Mouse (Mus musculus): ENCODE measurements around the gene Alpk1. TPM values are rescaled to one million over a fixed set of nuclear protein-coding genes. Genes with fewer than 3 reads are reported as not detected.
A peak's percentile ranks its signal among the peaks of the same experiment; 100 is the strongest.

Gene Alpk1
- polyA plus RNA-seq, 1 experiment, result 5.5 TPM

DNA sequence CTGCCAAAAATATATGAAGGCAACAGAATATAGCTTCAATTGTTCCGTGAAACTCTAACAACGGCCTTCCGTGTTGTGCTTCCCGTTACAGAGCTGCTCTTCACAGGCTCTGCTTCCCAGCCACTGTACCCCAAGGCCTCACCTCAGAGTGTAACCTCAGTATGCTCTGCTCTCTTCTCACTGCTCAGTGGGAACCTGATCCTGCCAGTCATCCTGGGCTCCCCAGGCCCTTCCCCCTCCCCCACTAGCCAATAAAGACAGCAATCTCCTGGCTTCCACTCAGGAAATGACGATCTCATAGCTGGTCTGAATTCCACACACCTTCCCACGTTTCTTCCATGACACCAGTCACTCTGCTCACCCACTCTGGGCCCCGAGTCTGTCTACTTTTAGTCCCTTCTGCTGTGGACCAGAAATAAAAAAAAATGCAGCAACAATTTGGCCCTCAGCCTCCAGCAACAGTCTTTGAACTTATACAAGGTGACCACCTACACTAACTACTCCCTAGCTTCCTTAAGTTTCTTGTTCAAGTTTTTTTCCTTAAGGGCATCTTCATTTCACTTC lies 36.9 kb upstream of the Alpk1 start:
- Histone ChIP-seq H3K27ac (ENCODE audit: control insufficient read depth, insufficient read depth, low read depth, low read length, poor library complexity) (no peak overlapping the region), H3K4me1 (ENCODE audit: control insufficient read depth, insufficient read depth, low read length) (no peaks in the 10 kb centered on the region; the same call in 1 of the 2 replicates), H3K4me3 (replicated peaks; ENCODE audit: control insufficient read depth, low read depth, low read length) (no peak overlapping the region)
- no peak for TF ChIP-seq CTCF (IDR thresholded peaks at IDR 0.05; ENCODE audit: control insufficient read depth, insufficient read depth, low read length)
- no peak for TF ChIP-seq POLR2A (IDR thresholded peaks at IDR 0.05; ENCODE audit: borderline replicate concordance, control insufficient read depth, low read depth, low read length)
- WGBS, result 85% methylated on average over 7 of the region's 7 CpGs

DNA sequence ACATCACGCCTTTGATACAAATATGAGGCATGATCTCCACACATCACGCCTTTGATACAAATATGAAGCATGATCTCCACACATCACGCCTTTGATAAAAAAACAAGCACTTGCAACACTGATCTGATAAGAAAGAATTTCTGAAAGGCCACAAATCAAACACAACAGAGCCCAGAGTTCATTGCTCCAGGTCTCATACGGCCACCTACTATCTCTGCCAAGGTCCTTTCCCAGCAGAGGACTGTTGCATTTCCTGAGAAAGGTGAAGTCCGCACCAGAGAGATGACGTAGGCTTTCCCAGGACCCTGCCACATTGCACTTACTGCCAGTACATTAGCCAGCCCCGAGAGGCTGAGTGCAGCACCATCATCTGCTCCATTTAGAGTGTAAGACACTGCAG lies 28.8 kb upstream of the Alpk1 start:
- WGBS, result 87% methylated on average over 7 of the region's 7 CpGs
- no peak overlapping the region for H3K4me3 ChIP-seq (replicated peaks; ENCODE audit: control insufficient read depth, low read depth, low read length)
- no peaks in the 10 kb centered on the region for H3K4me1 ChIP-seq (ENCODE audit: control insufficient read depth, insufficient read depth, low read length)
- TF ChIP-seq CTCF (IDR thresholded peaks at IDR 0.05; ENCODE audit: control insufficient read depth, insufficient read depth, low read length), result no peak
- TF ChIP-seq POLR2A (IDR thresholded peaks at IDR 0.05; ENCODE audit: borderline replicate concordance, control insufficient read depth, low read depth, low read length), result no peak
- H3K27ac ChIP-seq (ENCODE audit: control insufficient read depth, insufficient read depth, low read depth, low read length, poor library complexity), result no peak overlapping the region

DNA sequence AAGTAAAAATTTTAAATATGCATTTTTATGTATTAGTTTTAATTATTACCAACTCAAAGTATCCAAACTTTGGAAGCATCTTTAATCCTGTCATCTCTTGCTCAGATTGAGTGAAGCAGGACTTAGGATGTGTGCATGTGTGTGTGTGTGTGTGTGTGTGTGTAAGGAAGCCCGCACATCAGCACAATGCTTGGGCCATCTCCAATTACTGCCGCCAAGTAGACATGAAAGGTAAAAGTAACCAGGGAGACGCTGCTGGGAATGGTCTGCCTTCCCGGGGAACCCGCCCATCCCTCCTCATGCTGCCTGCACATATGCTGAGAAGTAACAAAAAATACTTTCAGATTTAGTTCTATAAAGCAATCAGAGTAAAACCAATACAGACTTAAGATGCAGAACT lies 27.5 kb upstream of the Alpk1 start:
- TF ChIP-seq CTCF (IDR thresholded peaks at IDR 0.05; ENCODE audit: control insufficient read depth, insufficient read depth, low read length), result no peak
- no peak for TF ChIP-seq POLR2A (IDR thresholded peaks at IDR 0.05; ENCODE audit: borderline replicate concordance, control insufficient read depth, low read depth, low read length)
- no peaks in the 10 kb centered on the region for H3K4me1 ChIP-seq (ENCODE audit: control insufficient read depth, insufficient read depth, low read length)
- no peak overlapping the region for H3K27ac ChIP-seq (ENCODE audit: control insufficient read depth, insufficient read depth, low read depth, low read length, poor library complexity)
- WGBS, result 95% methylated on average over 5 of the region's 5 CpGs
- no peak overlapping the region for H3K4me3 ChIP-seq (replicated peaks; ENCODE audit: control insufficient read depth, low read depth, low read length)

DNA sequence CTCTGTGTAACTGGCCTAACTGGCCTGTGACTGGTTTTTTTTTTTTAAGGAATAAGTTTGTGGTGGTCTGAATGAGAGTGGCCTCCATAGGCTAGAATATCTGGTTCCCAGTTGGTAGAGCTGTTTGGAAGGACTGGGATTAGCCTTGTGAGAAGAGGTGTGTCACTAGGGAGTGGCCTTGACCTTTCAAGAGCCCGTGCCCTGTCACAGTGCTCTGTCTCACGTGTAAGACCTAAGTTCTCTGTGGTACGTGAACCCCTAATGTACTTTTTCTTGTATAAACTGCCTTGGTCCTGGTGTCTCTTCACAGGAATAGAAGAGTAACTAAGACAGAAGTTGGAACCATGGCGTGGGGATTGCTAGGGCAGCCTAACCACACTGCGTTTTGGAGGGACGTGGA lies 25.7 kb upstream of the Alpk1 start:
- Histone ChIP-seq H3K4me3 (replicated peaks; ENCODE audit: control insufficient read depth, low read depth, low read length) (no peak overlapping the region), H3K27ac (ENCODE audit: control insufficient read depth, insufficient read depth, low read depth, low read length, poor library complexity) (no peak overlapping the region), H3K4me1 (ENCODE audit: control insufficient read depth, insufficient read depth, low read length) (no peaks in the 10 kb centered on the region)
- WGBS, result 89% methylated on average over 6 of the region's 6 CpGs
- TF ChIP-seq CTCF (IDR thresholded peaks at IDR 0.05; ENCODE audit: control insufficient read depth, insufficient read depth, low read length) (no peak), POLR2A (IDR thresholded peaks at IDR 0.05; ENCODE audit: borderline replicate concordance, control insufficient read depth, low read depth, low read length) (no peak)

DNA sequence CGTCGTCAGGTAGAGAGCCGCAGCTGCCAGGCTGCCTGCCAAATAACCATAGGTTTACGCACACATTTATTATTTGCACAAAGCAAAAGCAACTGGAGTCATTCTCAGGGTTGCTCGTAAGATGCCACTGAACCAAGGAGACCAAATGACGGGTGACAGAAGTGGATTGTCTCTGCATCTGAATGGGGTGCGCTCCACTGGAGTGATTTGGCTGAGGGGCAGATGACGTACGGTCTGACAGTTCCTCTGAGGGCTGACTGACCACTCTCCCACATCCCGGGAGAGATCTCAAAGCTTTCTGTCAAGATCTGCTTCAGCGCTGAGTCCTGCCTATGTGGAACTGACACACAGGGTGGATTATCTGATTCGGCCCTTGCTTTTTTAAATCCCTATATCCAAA lies 24.7 kb upstream of the Alpk1 start:
- Histone ChIP-seq H3K4me1 (ENCODE audit: control insufficient read depth, insufficient read depth, low read length) (no peaks in the 10 kb centered on the region), H3K4me3 (replicated peaks; ENCODE audit: control insufficient read depth, low read depth, low read length) (no peak overlapping the region), H3K27ac (ENCODE audit: control insufficient read depth, insufficient read depth, low read depth, low read length, poor library complexity) (no peak overlapping the region)
- TF ChIP-seq POLR2A (IDR thresholded peaks at IDR 0.05; ENCODE audit: borderline replicate concordance, control insufficient read depth, low read depth, low read length) (no peak), CTCF (IDR thresholded peaks at IDR 0.05; ENCODE audit: control insufficient read depth, insufficient read depth, low read length) (no peak)
- WGBS, result 90% methylated on average over 12 of the region's 12 CpGs

DNA sequence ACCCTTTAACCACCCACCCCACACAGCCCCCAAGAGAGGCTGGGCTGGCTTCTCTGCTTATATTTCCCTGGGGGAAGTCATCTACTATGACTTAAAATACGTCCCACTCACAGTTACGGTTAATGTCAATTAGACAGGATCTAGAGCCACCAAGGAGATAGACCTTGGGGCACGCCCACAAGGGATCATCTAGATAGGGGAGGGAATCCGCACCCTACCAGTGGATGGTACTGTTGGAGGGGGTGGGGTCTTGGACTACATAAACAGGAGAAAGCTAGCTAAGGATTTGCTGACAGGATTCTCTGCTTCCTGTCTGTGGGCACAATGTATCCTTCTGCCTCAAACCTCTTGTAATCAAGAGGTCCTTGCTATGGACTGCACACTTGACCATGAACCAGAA lies 24.1 kb upstream of the Alpk1 start:
- Histone ChIP-seq H3K4me1 (ENCODE audit: control insufficient read depth, insufficient read depth, low read length) (no peaks in the 10 kb centered on the region), H3K4me3 (replicated peaks; ENCODE audit: control insufficient read depth, low read depth, low read length) (no peak overlapping the region), H3K27ac (ENCODE audit: control insufficient read depth, insufficient read depth, low read depth, low read length, poor library complexity) (no peak overlapping the region)
- TF ChIP-seq CTCF (IDR thresholded peaks at IDR 0.05; ENCODE audit: control insufficient read depth, insufficient read depth, low read length), result no peak
- no peak for TF ChIP-seq POLR2A (IDR thresholded peaks at IDR 0.05; ENCODE audit: borderline replicate concordance, control insufficient read depth, low read depth, low read length)
- WGBS, result 56% methylated on average over 4 of the region's 4 CpGs

DNA sequence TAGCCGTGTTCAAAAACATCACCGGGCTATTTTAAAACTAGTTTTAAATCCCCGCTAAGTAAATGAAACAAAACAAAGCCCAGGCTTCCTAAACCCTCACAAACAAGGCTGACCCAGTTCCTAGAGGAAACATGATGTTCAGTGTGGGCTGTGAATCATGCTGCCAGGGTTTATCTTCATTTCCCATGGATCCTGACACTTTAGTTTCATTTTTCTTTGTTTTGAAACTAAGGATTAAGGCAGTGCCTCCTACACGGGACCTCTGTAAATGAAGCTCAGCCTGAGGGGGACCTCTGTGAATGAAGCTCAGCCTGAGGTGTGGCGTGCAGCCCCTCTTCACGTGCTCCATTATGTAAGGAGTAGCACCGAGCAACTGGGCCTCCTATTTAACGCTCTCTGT lies 22.5 kb upstream of the Alpk1 start:
- 40% methylated on average over 8 of the region's 8 CpGs for WGBS
- TF ChIP-seq CTCF (IDR thresholded peaks at IDR 0.05; ENCODE audit: control insufficient read depth, insufficient read depth, low read length) (no peak), POLR2A (IDR thresholded peaks at IDR 0.05; ENCODE audit: borderline replicate concordance, control insufficient read depth, low read depth, low read length) (no peak)
- Histone ChIP-seq H3K4me1 (ENCODE audit: control insufficient read depth, insufficient read depth, low read length) (no peaks in the 10 kb centered on the region), H3K4me3 (replicated peaks; ENCODE audit: control insufficient read depth, low read depth, low read length) (peak overlapping the region; percentile 7), H3K27ac (ENCODE audit: control insufficient read depth, insufficient read depth, low read depth, low read length, poor library complexity) (no peak overlapping the region)

DNA sequence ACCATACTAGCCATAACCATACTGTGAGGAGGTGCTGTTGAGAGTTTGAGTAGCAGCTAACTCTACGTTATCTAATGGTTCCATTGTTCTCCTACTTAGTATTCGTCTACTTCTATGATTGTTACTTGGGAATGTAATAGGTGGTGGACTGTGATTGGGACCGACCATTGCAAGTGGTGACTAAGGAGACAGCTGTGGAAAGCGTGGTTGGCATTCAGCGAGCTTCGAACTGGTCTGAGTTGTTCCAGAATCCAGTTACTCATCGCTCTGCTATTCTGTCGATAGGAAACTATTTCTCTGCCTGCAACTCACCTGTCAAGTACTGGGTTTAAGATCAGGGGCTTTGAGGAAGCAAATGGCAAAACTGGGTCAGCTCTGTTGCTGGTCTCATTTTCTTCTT lies 20.8 kb upstream of the Alpk1 start:
- 93% methylated on average over 8 of the region's 8 CpGs for WGBS
- TF ChIP-seq CTCF (IDR thresholded peaks at IDR 0.05; ENCODE audit: control insufficient read depth, insufficient read depth, low read length) (no peak), POLR2A (IDR thresholded peaks at IDR 0.05; ENCODE audit: borderline replicate concordance, control insufficient read depth, low read depth, low read length) (no peak)
- H3K4me3 ChIP-seq (replicated peaks; ENCODE audit: control insufficient read depth, low read depth, low read length), result no peak overlapping the region
- no peaks in the 10 kb centered on the region for H3K4me1 ChIP-seq (ENCODE audit: control insufficient read depth, insufficient read depth, low read length)
- H3K27ac ChIP-seq (ENCODE audit: control insufficient read depth, insufficient read depth, low read depth, low read length, poor library complexity), result no peak overlapping the region

DNA sequence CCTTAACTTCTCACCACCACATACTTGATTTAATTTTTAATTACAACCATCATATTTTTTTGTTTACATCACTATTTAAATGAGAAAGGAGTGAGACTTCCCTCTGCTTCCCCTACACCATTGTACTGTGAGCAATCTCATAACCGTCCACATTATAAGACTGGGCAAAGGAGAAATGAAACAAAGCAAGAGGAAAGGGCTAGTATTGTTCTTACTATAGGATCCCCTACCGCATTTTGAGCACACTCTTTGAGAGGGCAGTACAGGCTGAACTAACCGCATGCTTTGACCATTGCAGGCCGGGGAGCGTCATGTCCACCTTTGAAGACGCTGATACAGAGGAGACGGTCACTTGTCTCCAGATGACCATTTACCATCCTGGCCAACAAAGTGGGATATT lies 15.9 kb upstream of the Alpk1 start:
- no peak for TF ChIP-seq POLR2A (IDR thresholded peaks at IDR 0.05; ENCODE audit: borderline replicate concordance, control insufficient read depth, low read depth, low read length)
- TF ChIP-seq CTCF (IDR thresholded peaks at IDR 0.05; ENCODE audit: control insufficient read depth, insufficient read depth, low read length), result no peak
- 90% methylated on average over 7 of the region's 7 CpGs for WGBS
- peaks cover 3% of the 10 kb centered on the region; the same call in 1 of the 2 replicates for H3K4me1 ChIP-seq (ENCODE audit: control insufficient read depth, insufficient read depth, low read length)
- H3K27ac ChIP-seq (ENCODE audit: control insufficient read depth, insufficient read depth, low read depth, low read length, poor library complexity), result no peak overlapping the region
- no peak overlapping the region for H3K4me3 ChIP-seq (replicated peaks; ENCODE audit: control insufficient read depth, low read depth, low read length)

Data from bone marrow, adult 2 months (tissue).